Mouse (Mus musculus) heart, postnatal 0 days (tissue): ENCODE measurements around the gene Lmod2. TPM values are rescaled to one million over a fixed set of nuclear protein-coding genes. Genes with fewer than 3 reads are reported as not detected.

Experiments used
- ATAC-seq: fragments of 200-750 bp; cut with Nextera tagmentation; 2 replicates; pipeline ENCODE4 v1.8.0; 2017; ENCODE audit warnings: low read depth, moderate number of reproducible peaks, moderate library complexity; ENCODE audit not compliant: insufficient read depth
- DNase-seq: peaks from one replicate; pipeline ENCODE4 v3.0.0-alpha.2; 2016; ENCODE audit warnings: low spot score
- H3K27ac ChIP-seq: fragments of 300-500 bp; sonication (generic); 2 replicates; pipeline ENCODE4 v1.5.1; 2014; ENCODE audit warnings: low read depth, mild to moderate bottlenecking
- H3K27me3 ChIP-seq: fragments of 300-500 bp; sonication (generic); 2 replicates; pipeline ENCODE4 v1.6.1; 2014; ENCODE audit warnings: low read length, mixed read lengths; ENCODE audit not compliant: control insufficient read depth, insufficient read depth
- H3K36me3 ChIP-seq: fragments of 300-500 bp; sonication (generic); replicated peaks from 2 replicates; pipeline ENCODE4 v1.6.1; 2014; ENCODE audit warnings: low read length, mixed read lengths; ENCODE audit not compliant: control insufficient read depth, insufficient read depth
- H3K4me1 ChIP-seq: fragments of 300-500 bp; sonication (generic); 2 replicates; pipeline ENCODE4 v1.6.1; 2014; ENCODE audit warnings: antibody characterized with exemption; ENCODE audit not compliant: control insufficient read depth, insufficient read depth
- H3K4me2 ChIP-seq: fragments of 300-500 bp; sonication (generic); 2 replicates; pipeline ENCODE4 v1.6.1; 2014; ENCODE audit warnings: low read depth, mild to moderate bottlenecking, low read length, moderate library complexity
- H3K4me3 ChIP-seq: fragments of 300-500 bp; sonication (generic); 2 replicates; pipeline ENCODE4 v1.5.1; 2014; ENCODE audit warnings: low read depth, low read length
- H3K9ac ChIP-seq: fragments of 300-500 bp; sonication (generic); replicated peaks from 2 replicates; pipeline ENCODE4 v1.6.1; 2014; ENCODE audit warnings: low read depth, low read length, mixed read lengths
- H3K9me3 ChIP-seq: fragments of 300-500 bp; sonication (generic); replicated peaks from 2 replicates; pipeline ENCODE4 v1.6.1; 2016; ENCODE audit warnings: low read length; ENCODE audit not compliant: control insufficient read depth
- CTCF ChIP-seq: IDR thresholded peaks from 2 replicates; pipeline ENCODE4 v1.5.1; 2016; ENCODE audit warnings: antibody characterized with exemption, control low read depth, low read depth
- EP300 ChIP-seq: IDR thresholded peaks from 2 replicates; pipeline ENCODE4 v1.6.1; 2016; ENCODE audit warnings: antibody characterized with exemption, low read depth
- WGBS: fragments of 180-500 bp; shearing (Covaris S2); extraction: QIAGEN DNeasy Blood & Tissue Kit; methylation state at CpG from one replicate; pipeline ENCODE4 v1.1.7; 2014; 5-methylcytosine and 5-hydroxymethylcytosine counted together
- polyA plus RNA-seq: library from polyadenylated mRNA; unstranded; fragments of >200 nt; fragmentation: Nextera tagmentation; extraction: Ambion mirVana; gene quantifications from 2 replicates; pipeline ENCODE4 v1.2.1, GENCODE M21; 2015
- total RNA-seq: library from RNA; depleted of rRNA; stranded (reverse); fragments of >200 nt; gene quantifications from 2 replicates; pipeline ENCODE4 v1.2.3, GENCODE M21; 2014; ENCODE audit warnings: low replicate concordance; rRNA removed

The Lmod2 gene
- total and polyA plus RNA-seq, 2 experiments from 2014 or later: 51.9 to 70.3 TPM

DNA sequence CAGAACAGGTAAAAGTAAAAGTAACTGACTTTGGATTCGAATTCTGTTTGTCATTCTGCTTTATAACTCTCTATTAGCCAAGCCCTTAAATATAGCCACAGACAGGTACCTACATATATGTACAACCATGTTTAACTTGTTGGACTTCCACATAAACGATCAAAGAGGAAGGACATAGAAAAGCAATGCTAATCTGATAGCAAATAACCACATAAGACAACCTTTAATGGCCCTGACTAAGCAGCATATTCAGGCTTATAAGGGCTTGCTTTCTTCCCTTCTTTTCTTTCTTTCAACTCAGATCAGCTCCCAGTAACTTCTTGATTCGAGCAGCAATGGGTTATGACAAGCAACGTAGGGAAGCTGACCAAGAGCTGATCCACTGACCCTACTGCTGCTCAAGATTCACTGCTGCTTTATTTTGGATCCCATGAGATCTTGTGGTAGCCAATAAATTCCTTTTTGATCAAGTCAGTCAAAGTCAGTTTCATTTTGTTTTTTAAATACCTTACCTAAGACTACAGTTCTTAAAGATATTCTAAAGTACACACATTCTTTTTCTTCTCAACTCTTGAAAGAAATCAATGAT is 49.6 kb downstream of the Lmod2 start:
- TF ChIP-seq CTCF (no peak), EP300 (no peak)
- H3K36me3 ChIP-seq: no peaks in the 10 kb centered on the region
- no peak overlapping the region for H3K4me2 ChIP-seq
- H3K27ac ChIP-seq: no peak overlapping the region
- no peak for DNase-seq
- 68% methylated on average over 4 of the region's 4 CpGs for WGBS
- no peak overlapping the region for H3K4me3 ChIP-seq
- no peaks in the 10 kb centered on the region for H3K27me3 ChIP-seq
- no peak overlapping the region for H3K9ac ChIP-seq
- no peaks in the 10 kb centered on the region for H3K9me3 ChIP-seq
- H3K4me1 ChIP-seq: peaks cover 5% of the 10 kb centered on the region; the same call in 1 of the 2 replicates
- ATAC-seq: no peak

DNA sequence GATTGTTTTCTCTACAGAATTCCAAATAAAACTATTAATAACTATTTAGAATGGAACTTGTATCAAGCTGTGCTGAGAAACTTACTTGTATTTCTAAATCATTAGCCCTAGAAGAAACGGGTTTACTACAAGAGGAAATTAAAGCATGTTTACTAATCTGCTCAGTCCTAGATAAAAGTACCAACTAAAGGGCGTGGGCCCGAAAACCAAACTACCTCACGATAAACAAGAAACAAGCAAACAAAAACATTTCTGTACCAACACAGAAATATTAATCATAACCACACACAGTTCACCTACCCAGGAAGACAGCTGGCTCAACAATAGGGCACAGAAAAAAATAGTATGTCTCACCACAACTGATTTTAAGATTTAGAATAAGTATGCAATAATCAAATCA is 50.8 kb downstream of the Lmod2 start:
- TF ChIP-seq CTCF (no peak), EP300 (no peak)
- Histone ChIP-seq H3K27ac (no peak overlapping the region), H3K9ac (no peak overlapping the region), H3K27me3 (no peaks in the 10 kb centered on the region), H3K36me3 (no peaks in the 10 kb centered on the region), H3K4me1 (peaks cover 5% of the 10 kb centered on the region; the same call in 1 of the 2 replicates), H3K4me3 (no peak overlapping the region), H3K4me2 (no peak overlapping the region), H3K9me3 (no peaks in the 10 kb centered on the region)
- 79% methylated on average over 4 of the region's 4 CpGs for WGBS
- no peak for DNase-seq
- no peak for ATAC-seq

DNA sequence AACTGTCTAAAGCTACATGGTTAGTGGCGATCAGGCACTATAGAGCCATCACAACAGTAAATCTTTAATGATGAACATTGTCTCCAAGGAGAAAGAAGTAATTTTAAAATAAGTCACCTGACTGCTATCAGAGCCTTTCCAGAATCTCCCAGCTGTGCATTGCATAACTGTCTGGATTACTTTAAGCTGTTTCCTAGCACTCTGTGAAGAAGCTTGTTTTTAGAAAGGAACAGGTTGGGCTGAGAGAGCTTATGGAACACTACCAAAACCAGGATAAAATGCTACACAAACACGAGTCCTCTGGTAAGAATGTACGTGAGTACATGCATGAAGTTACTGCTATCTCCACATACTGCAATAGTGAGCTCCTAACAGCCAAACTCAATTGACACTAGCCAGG is 53.2 kb downstream of the Lmod2 start:
- peaks cover 5% of the 10 kb centered on the region; the same call in 1 of the 2 replicates for H3K4me1 ChIP-seq
- no peak for TF ChIP-seq CTCF
- no peak for TF ChIP-seq EP300
- H3K4me2 ChIP-seq: no peak overlapping the region
- ATAC-seq (no peak), DNase-seq (no peak)
- H3K9ac ChIP-seq: no peak overlapping the region
- H3K4me3 ChIP-seq: no peak overlapping the region
- no peaks in the 10 kb centered on the region for H3K9me3 ChIP-seq
- H3K27ac ChIP-seq: no peak overlapping the region
- 63% methylated on average over 3 of the region's 3 CpGs for WGBS
- no peaks in the 10 kb centered on the region for H3K27me3 ChIP-seq
- H3K36me3 ChIP-seq: no peaks in the 10 kb centered on the region

DNA sequence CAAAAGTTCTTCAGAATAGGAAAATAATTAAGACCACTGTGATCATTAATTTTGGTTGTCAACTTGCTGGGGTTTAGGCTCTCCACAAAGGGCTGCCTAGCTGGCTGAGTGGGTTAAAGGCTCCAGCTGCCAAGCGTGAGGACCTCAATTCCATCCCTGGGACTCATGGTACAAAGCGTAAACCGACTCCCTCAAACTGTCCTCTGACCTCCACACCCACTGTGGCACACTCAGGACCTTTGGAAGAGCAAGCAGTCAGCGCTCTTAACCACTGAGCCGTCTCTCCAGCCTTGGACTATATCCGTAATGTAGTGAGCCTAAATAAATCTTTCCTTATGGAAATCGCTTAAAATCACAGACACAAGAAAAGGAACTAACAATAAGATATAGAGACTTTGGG is 54.0 kb downstream of the Lmod2 start:
- Histone ChIP-seq H3K4me1 (peaks cover 5% of the 10 kb centered on the region), H3K36me3 (no peaks in the 10 kb centered on the region), H3K4me3 (no peak overlapping the region), H3K27ac (no peak overlapping the region), H3K27me3 (no peaks in the 10 kb centered on the region), H3K9ac (no peak overlapping the region), H3K4me2 (no peak overlapping the region), H3K9me3 (no peaks in the 10 kb centered on the region)
- ATAC-seq (no peak), DNase-seq (no peak)
- TF ChIP-seq CTCF: no peak
- no peak for TF ChIP-seq EP300
- WGBS: 81% methylated on average over 7 of the region's 7 CpGs

Other genes starting within 250 kb of the Lmod2 start
- gene Iqub, start 82.7 kb upstream of the Lmod2 start, total RNA-seq: 0.15 TPM in 1 of 2 replicates, not detected in the other
- gene Iqub, start 82.7 kb upstream of the Lmod2 start, polyA plus RNA-seq: 0.16 and 0.23 TPM in 2 replicates
- 55.0 and 113 TPM in 2 replicates for gene Ndufa5, start 69.7 kb upstream of the Lmod2 start, total RNA-seq
- 1,697 and 1,774 TPM in 2 replicates for gene Ndufa5, start 69.7 kb upstream of the Lmod2 start, polyA plus RNA-seq
- gene Asb15, start 69.6 kb upstream of the Lmod2 start, total RNA-seq: 1.5 and 3.4 TPM in 2 replicates
- gene Asb15, start 69.6 kb upstream of the Lmod2 start, polyA plus RNA-seq: 1.4 and 1.5 TPM in 2 replicates
- gene Wasl, start 67.2 kb downstream of the Lmod2 start, total RNA-seq: 19.0 and 19.2 TPM in 2 replicates
- 49.0 and 53.0 TPM in 2 replicates for gene Wasl, start 67.2 kb downstream of the Lmod2 start, polyA plus RNA-seq
- not detected in 2 replicates for gene Hyal6, start 135.5 kb downstream of the Lmod2 start, total RNA-seq
- gene Hyal6, start 135.5 kb downstream of the Lmod2 start, polyA plus RNA-seq: 0.03 TPM in 1 of 2 replicates, not detected in the other
- gene Hyal4, start 150.6 kb downstream of the Lmod2 start, total RNA-seq: not detected in 2 replicates
- not detected in 2 replicates for gene Hyal4, start 150.6 kb downstream of the Lmod2 start, polyA plus RNA-seq
- not detected in 2 replicates for gene Spam1, start 193.4 kb downstream of the Lmod2 start, total RNA-seq
- not detected in 2 replicates for gene Spam1, start 193.4 kb downstream of the Lmod2 start, polyA plus RNA-seq